In genomic region chr12:102757689-102758402, GRCm38 (mm10) we compare ENCODE assay signal across 8 mouse cellular contexts. TPM values are rescaled to one million over a fixed set of nuclear protein-coding genes. Genes with fewer than 3 reads are reported as not detected.
A peak's percentile ranks its signal among the peaks of the same experiment; 100 is the strongest.
DNase-seq lines count a peak whose midpoint lies in the region; ATAC-seq lines count a peak whose summit lies in the region.

Gm28051 (minus strand) TSS chr12:102757765.
Gon7 (minus strand) TSS chr12:102757803.
Ubr7 (plus strand) TSS chr12:102757967.

- no peaks in the 10 kb centered on the region for H3K27me3 ChIP-seq in hindbrain, embryonic 11.5 days (ENCODE audit: control insufficient read depth, insufficient read depth, low read length)

- DNase-seq in Muller cell, postnatal 12 days (ENCODE audit: inconsistent ontology term) = peak; percentile 99
- DNase-seq in cerebellum, adult 9-11 months = peak; percentile 97
- peak; percentile 95 to 97 for DNase-seq in frontal cortex, adult 2 months (ENCODE audit: extremely low spot score in 1 of 2, low spot score in 1 of 2)
- peak; percentile 97 for DNase-seq in hindbrain, embryonic 11.5 days (ENCODE audit: low spot score)
- DNase-seq in layer of hippocampus, postnatal 10 days (ENCODE audit: low spot score in 2 of 2) = peak; percentile 94 to 97
- peak; percentile 98 for DNase-seq in lung, postnatal 10 days
- DNase-seq in ovary, postnatal 36 days (ENCODE audit: low spot score) = peak; percentile 95
- peak; percentile 96 for DNase-seq in thymus, postnatal 25 days

- H3K9me3 ChIP-seq in hindbrain, embryonic 11.5 days (ENCODE audit: control insufficient read depth, low read length) = no peaks in the 10 kb centered on the region

- peaks cover 6% of the 10 kb centered on the region for H3K4me1 ChIP-seq in hindbrain, embryonic 11.5 days (replicated peaks; ENCODE audit: control insufficient read depth, insufficient read depth, low read length)

- H3K36me3 ChIP-seq in hindbrain, embryonic 11.5 days (ENCODE audit: control insufficient read depth, insufficient read depth, low read length) = no peaks in the 10 kb centered on the region; the same call in 1 of the 2 replicates

- H3K4me2 ChIP-seq in hindbrain, embryonic 11.5 days (replicated peaks; ENCODE audit: low read depth, low read length) = peak within 1 kb of the TSS; percentile 85

- ATAC-seq in hindbrain, embryonic 11.5 days (ENCODE audit: low FRiP score) = peak; percentile 95

- H3K9ac ChIP-seq in hindbrain, embryonic 11.5 days (ENCODE audit: low read depth, low read length) = peak within 1 kb of the TSS; percentile 85

- H3K4me3 ChIP-seq in hindbrain, embryonic 11.5 days (ENCODE audit: low read depth, low read length) = peak within 1 kb of the TSS; percentile 61

- peak within 1 kb of the TSS; percentile 74 for H3K27ac ChIP-seq in hindbrain, embryonic 11.5 days (ENCODE audit: low read depth, low read length)

- WGBS in hindbrain, embryonic 11.5 days = under 1% methylated on average over 73 of the region's 73 CpGs

RNA-seq across cellular contexts. Expression of gene Gm28051, which starts in this region (rescaled TPM):
- not detected in 2 replicates for polyA plus RNA-seq in frontal cortex, adult 2 months (2012; rRNA removed)
- polyA plus RNA-seq in hindbrain, embryonic 11.5 days (2014; fragmentation: Nextera tagmentation; extraction: Ambion mirVana) = not detected in 2 replicates
- total RNA-seq in layer of hippocampus, postnatal 10 days (2021) = not detected

RNA-seq across cellular contexts. Expression of gene Gon7, which starts in this region (rescaled TPM):
- polyA plus RNA-seq in frontal cortex, adult 2 months (2012; rRNA removed) = 10.7 and 12.4 TPM in 2 replicates
- polyA plus RNA-seq in hindbrain, embryonic 11.5 days (2014; fragmentation: Nextera tagmentation; extraction: Ambion mirVana) = 47.2 and 56.2 TPM in 2 replicates
- 10 to 100 TPM; 12.4 to 12.6 TPM for total RNA-seq in layer of hippocampus, postnatal 10 days (2021)

RNA-seq across cellular contexts. Expression of gene Ubr7, which starts in this region (rescaled TPM):
- 29.8 and 31.0 TPM in 2 replicates for polyA plus RNA-seq in frontal cortex, adult 2 months (2012; rRNA removed)
- polyA plus RNA-seq in hindbrain, embryonic 11.5 days (2014; fragmentation: Nextera tagmentation; extraction: Ambion mirVana) = 58.8 and 69.1 TPM in 2 replicates
- 10 to 100 TPM; 32.4 to 33.1 TPM for total RNA-seq in layer of hippocampus, postnatal 10 days (2021)

Comparison
In these comparisons a context has a peak if more than half of its experiments do, and no peak if none do; other contexts are left out.
1. Peak in every context shown above with its lines: DNase-seq, ATAC-seq, H3K4me3 ChIP-seq and H3K27ac ChIP-seq.